Mouse (Mus musculus) heart, embryonic 12.5 days (tissue): ENCODE results near the gene Pgp. TPM values are rescaled to one million over a fixed set of nuclear protein-coding genes. Genes with fewer than 3 reads are reported as not detected.

Experiments used
- ATAC-seq: fragments of 200-750 bp; cut with Nextera tagmentation; 2 replicates; pipeline ENCODE4 v1.8.0; 2017; ENCODE audit warnings: moderate TSS enrichment, moderate library complexity; ENCODE audit not compliant: insufficient number of reproducible peaks, low FRiP score
- H3K27ac ChIP-seq: fragments of 300-500 bp; sonication (generic); 2 replicates; pipeline ENCODE4 v1.5.1; 2016; ENCODE audit warnings: mild to moderate bottlenecking, moderate library complexity; ENCODE audit not compliant: poor library complexity, severe bottlenecking
- H3K27me3 ChIP-seq: fragments of 300-500 bp; sonication (generic); replicated peaks from 2 replicates; pipeline ENCODE4 v1.6.1; 2016; ENCODE audit warnings: mild to moderate bottlenecking, moderate library complexity
- H3K36me3 ChIP-seq: fragments of 300-500 bp; sonication (generic); 2 replicates; pipeline ENCODE4 v1.6.1; 2016; ENCODE audit warnings: mild to moderate bottlenecking, moderate library complexity
- H3K4me1 ChIP-seq: fragments of 300-500 bp; sonication (generic); replicated peaks from 2 replicates; pipeline ENCODE4 v1.6.1; 2016; ENCODE audit warnings: mild to moderate bottlenecking
- H3K4me2 ChIP-seq: fragments of 300-500 bp; sonication (generic); 2 replicates; pipeline ENCODE4 v1.6.1; 2016; ENCODE audit warnings: mild to moderate bottlenecking, moderate library complexity
- H3K4me3 ChIP-seq: fragments of 300-500 bp; sonication (generic); 2 replicates; pipeline ENCODE4 v1.5.1; 2016; ENCODE audit warnings: mild to moderate bottlenecking
- H3K9ac ChIP-seq: fragments of 300-500 bp; sonication (generic); 2 replicates; pipeline ENCODE4 v1.6.1; 2016; ENCODE audit warnings: mild to moderate bottlenecking, moderate library complexity
- H3K9me3 ChIP-seq: fragments of 300-500 bp; sonication (generic); replicated peaks from 2 replicates; pipeline ENCODE4 v1.6.1; 2016; ENCODE audit warnings: mild to moderate bottlenecking, moderate library complexity
- WGBS: fragments of 180-500 bp; shearing (Covaris S2); methylation state at CpG from one replicate; pipeline ENCODE4 v1.1.7; 2016; 5-methylcytosine and 5-hydroxymethylcytosine counted together
- polyA plus RNA-seq: library from polyadenylated mRNA; unstranded; fragments of >200 nt; fragmentation: Nextera tagmentation; extraction: Ambion mirVana; gene quantifications from 2 replicates; pipeline ENCODE4 v1.2.1, GENCODE M21; 2016

Pgp gene
- polyA plus RNA-seq, 1 experiment from 2014 or later, result 73.7 TPM

DNA sequence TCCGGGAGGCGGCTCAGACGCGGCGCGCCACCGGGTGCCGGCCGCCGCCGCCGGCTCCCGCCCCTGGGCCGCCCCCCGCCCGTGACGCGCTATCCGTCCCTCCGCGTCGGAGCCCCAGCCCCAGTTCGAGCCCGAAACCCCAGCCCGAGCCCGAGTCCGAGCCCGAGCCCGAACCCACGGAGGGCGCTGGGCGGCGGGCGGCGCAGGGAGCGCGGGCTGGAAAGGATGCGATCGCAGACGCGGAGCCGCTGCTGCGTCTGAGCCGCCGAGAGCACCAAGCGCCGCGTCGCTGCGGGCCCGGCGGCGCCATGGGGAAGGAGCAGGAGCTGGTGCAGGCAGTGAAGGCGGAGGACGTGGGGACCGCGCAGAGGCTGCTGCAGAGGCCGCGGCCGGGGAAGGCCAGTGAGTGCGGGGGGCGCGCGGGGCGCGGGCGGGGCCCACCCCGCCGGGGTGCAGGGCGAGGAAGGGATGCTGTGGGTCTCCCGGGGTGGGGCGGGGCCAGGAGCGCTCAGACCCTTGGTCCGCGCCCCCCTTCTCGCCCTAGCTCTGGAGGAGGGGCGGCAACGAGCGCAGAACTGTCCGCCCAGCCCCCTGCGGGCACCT, 18.6 kb downstream of the Pgp start:
- Histone ChIP-seq H3K36me3 (no peaks in the 10 kb centered on the region), H3K27me3 (peaks cover 55% of the 10 kb centered on the region), H3K4me2 (peak overlapping the region; percentile 99), H3K9me3 (no peaks in the 10 kb centered on the region), H3K27ac (no peak overlapping the region), H3K4me3 (peak overlapping the region; percentile 64), H3K9ac (peak overlapping the region; percentile 83), H3K4me1 (peaks cover 18% of the 10 kb centered on the region)
- WGBS, result 1% methylated on average over 74 of the region's 81 CpGs
- ATAC-seq, result peak; percentile 53

- no peak for ATAC-seq
- Histone ChIP-seq H3K4me1 (peaks cover 18% of the 10 kb centered on the region), H3K9me3 (no peaks in the 10 kb centered on the region), H3K27ac (no peak overlapping the region), H3K9ac (peak overlapping the region; percentile 83), H3K27me3 (peaks cover 55% of the 10 kb centered on the region), H3K4me2 (peak overlapping the region; percentile 99), H3K4me3 (peak overlapping the region; percentile 64), H3K36me3 (no peaks in the 10 kb centered on the region)
- 24% methylated on average over 19 of the region's 19 CpGs for WGBS
Measured at GRCm38 (mm10) chr17:24489265-24490030, 19.3 kb downstream of the Pgp start.

- no peak overlapping the region for H3K27ac ChIP-seq
- ATAC-seq, result no peak
- peaks cover 56% of the 10 kb centered on the region for H3K27me3 ChIP-seq
- H3K4me3 ChIP-seq, result no peak overlapping the region
- WGBS, result 87% methylated on average over 4 of the region's 4 CpGs
- H3K9me3 ChIP-seq, result no peaks in the 10 kb centered on the region
- H3K36me3 ChIP-seq, result no peaks in the 10 kb centered on the region
- H3K9ac ChIP-seq, result no peak overlapping the region
- no peak overlapping the region for H3K4me2 ChIP-seq
- H3K4me1 ChIP-seq, result peaks cover 15% of the 10 kb centered on the region
Measured at GRCm38 (mm10) chr17:24490399-24490798, 20.2 kb downstream of the Pgp start.

DNA sequence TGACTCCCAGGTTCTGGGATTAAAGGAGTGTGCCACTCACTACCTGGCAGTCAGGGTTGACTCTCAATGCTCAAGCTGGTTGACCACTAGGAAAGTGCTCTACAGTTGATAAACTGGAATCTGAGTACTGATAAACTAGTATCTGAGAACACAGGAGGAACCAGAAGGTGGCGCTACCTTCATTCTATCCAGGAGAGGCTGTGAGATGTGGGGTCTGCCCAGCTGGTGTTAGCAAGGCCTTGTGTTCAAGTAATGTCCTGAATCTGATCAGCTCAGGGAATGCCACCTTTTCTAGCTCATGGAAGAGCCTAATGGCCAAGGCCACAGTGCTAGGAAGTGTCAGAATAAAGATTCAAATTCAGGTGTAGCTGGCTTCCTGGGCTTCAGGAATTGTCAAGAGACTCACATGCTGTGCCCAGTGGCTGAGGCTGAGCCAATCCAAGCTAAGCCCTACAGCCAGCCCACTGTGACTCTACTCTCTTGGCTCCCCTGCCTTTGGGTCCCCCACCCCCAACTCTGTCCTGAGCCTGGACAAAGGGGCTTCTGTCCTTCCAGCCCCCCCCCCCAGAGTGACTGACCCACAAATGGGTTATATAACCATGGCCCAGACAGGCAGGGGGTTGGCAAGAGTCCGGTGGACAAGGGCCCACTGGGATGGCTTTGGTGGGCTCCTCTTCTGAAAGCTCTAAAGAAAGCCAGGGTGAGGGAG, 24.6 kb downstream of the Pgp start:
- H3K27me3 ChIP-seq, result peaks cover 31% of the 10 kb centered on the region
- WGBS, result 38% methylated on average over 2 of the region's 2 CpGs
- H3K9me3 ChIP-seq, result no peaks in the 10 kb centered on the region
- no peaks in the 10 kb centered on the region for H3K4me1 ChIP-seq
- H3K27ac ChIP-seq, result no peak overlapping the region
- H3K9ac ChIP-seq, result no peak overlapping the region
- H3K4me3 ChIP-seq, result no peak overlapping the region
- H3K4me2 ChIP-seq, result no peak overlapping the region
- no peaks in the 10 kb centered on the region for H3K36me3 ChIP-seq
- ATAC-seq, result no peak

DNA sequence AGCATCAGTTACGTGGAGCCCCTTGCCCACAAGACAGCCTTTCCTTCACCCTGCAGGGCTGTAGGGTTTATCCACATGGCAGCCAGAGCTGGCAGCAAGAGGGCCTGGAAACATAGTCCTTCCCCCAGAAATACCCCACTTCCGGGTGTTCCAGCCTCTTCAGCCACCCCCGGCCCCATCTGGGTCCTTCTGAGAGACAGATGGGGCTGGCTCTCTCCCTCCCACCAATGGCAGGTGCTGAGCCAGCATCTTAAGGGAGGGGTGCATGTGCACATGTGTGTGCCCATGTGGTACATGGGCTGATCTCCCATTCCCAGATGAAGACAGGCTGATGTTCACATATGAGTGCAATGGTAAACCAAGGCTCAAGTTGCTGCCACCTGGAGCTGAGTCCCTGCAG, 25.3 kb downstream of the Pgp start:
- Histone ChIP-seq H3K4me3 (no peak overlapping the region), H3K4me1 (no peaks in the 10 kb centered on the region), H3K4me2 (no peak overlapping the region), H3K9me3 (no peaks in the 10 kb centered on the region), H3K36me3 (no peaks in the 10 kb centered on the region), H3K27ac (no peak overlapping the region), H3K27me3 (peaks cover 26% of the 10 kb centered on the region), H3K9ac (no peak overlapping the region)
- no peak for ATAC-seq
- WGBS, result 71% methylated on average over 3 of the region's 3 CpGs

DNA sequence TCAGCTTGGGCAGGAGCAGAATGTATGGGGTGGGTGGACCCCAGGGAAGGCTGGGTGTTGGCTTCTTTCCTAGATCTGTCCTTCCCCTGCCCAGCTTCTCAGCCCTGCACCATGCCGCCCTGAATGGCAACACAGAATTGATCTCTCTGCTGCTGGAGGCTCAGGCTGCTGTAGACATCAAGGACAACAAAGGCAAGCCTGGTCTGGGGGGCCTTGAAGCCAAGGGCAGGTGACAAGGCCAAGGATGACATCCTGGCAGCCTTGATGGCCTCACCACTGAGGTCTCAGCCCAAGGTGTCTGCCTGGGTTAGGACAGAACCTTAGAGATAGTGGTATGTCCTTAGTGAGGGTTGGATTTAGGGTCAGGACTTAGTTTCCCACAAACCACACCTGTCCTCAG, 25.8 kb downstream of the Pgp start:
- no peak for ATAC-seq
- H3K4me2 ChIP-seq, result no peak overlapping the region
- WGBS, result 71% methylated on average over 1 of the region's 1 CpGs
- H3K9ac ChIP-seq, result no peak overlapping the region
- peaks cover 24% of the 10 kb centered on the region for H3K27me3 ChIP-seq
- H3K9me3 ChIP-seq, result no peaks in the 10 kb centered on the region
- no peaks in the 10 kb centered on the region for H3K36me3 ChIP-seq
- no peak overlapping the region for H3K27ac ChIP-seq
- no peak overlapping the region for H3K4me3 ChIP-seq
- H3K4me1 ChIP-seq, result no peaks in the 10 kb centered on the region

GRCm38 (mm10) chr17:24502208-24502607, 32.0 kb downstream of the Pgp start:
- peaks cover 12% of the 10 kb centered on the region for H3K4me1 ChIP-seq
- WGBS, result 34% methylated on average over 11 of the region's 11 CpGs
- H3K36me3 ChIP-seq, result no peaks in the 10 kb centered on the region
- H3K27me3 ChIP-seq, result peaks cover 63% of the 10 kb centered on the region
- H3K4me2 ChIP-seq, result no peak overlapping the region
- no peak overlapping the region for H3K27ac ChIP-seq
- H3K9me3 ChIP-seq, result no peaks in the 10 kb centered on the region
- no peak overlapping the region for H3K9ac ChIP-seq
- no peak overlapping the region for H3K4me3 ChIP-seq
- no peak for ATAC-seq

DNA sequence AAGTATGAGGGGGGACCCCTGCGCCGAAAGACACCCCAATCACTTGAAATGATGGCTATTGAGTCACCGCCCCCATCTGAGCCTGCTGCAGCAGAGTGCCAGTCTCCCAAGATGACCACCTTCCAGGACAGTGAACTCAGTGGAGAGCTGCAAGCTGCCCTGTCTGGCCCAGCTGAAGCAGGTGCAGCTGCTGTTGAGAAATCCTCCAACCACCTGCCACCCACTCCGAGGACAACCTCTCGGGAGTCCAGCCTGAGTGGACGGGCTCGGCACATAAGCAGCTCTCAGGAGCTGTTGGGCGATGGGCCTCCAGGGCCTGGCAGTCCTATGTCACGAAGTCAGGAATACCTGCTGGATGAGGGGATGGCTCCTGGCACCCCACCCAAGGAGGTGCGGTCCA, 33.9 kb downstream of the Pgp start:
- no peak for ATAC-seq
- Histone ChIP-seq H3K27ac (no peak overlapping the region), H3K9ac (no peak overlapping the region), H3K4me2 (no peak overlapping the region), H3K4me1 (peaks cover 14% of the 10 kb centered on the region), H3K4me3 (no peak overlapping the region), H3K27me3 (peaks cover 63% of the 10 kb centered on the region), H3K36me3 (peaks cover 14% of the 10 kb centered on the region), H3K9me3 (no peaks in the 10 kb centered on the region)
- WGBS, result 88% methylated on average over 10 of the region's 10 CpGs

- Histone ChIP-seq H3K4me1 (peaks cover 14% of the 10 kb centered on the region), H3K27me3 (peaks cover 62% of the 10 kb centered on the region), H3K4me3 (no peak overlapping the region), H3K36me3 (peaks cover 28% of the 10 kb centered on the region), H3K4me2 (no peak overlapping the region), H3K9ac (no peak overlapping the region), H3K9me3 (no peaks in the 10 kb centered on the region), H3K27ac (no peak overlapping the region)
- WGBS, result 90% methylated on average over 30 of the region's 30 CpGs
- ATAC-seq, result no peak
Measured at GRCm38 (mm10) chr17:24505286-24505955, 35.2 kb downstream of the Pgp start.

DNA sequence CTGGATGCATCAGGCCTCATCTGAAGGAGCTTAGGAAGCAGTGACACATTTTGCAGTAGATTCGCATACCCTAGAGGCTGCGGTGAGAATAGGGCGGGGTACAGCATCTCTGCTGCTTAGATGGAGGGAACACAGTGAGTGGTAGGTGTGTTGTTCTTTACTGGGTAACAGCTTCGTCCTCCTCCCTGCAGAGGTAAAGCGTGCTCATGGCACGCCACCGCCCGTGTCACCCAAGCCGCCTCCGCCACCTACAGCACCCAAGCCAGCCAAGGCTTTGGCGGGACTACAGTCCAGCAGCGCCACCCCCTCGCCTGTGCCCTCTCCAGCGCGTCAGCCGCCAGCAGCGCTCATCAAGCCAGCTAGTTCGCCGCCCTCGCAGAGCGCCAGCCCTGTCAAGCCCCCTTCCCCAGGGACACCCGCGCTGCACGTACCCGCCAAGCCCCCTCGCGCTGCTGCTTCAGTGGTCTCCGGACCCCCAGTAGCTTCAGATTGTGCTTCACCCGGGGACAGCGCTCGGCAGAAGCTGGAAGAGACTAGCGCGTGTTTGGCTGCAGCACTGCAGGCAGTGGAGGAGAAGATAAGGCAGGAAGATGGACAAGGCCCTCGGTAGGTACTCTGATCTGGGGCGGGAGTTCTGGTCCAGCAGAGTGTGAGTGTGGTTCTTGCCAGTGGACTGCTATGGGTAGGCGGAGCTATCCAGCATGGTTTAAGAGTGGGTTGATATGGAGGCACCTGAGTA, 36.3 kb downstream of the Pgp start:
- 19% methylated on average over 36 of the region's 36 CpGs for WGBS
- H3K36me3 ChIP-seq, result peaks cover 39% of the 10 kb centered on the region

More for the DNA sequence above, 36.3 kb downstream of the Pgp start:
- Histone ChIP-seq H3K27me3 (peaks cover 53% of the 10 kb centered on the region), H3K4me3 (peak overlapping the region; percentile 34), H3K4me1 (peaks cover 14% of the 10 kb centered on the region), H3K4me2 (peak overlapping the region; percentile 70), H3K9me3 (no peaks in the 10 kb centered on the region), H3K27ac (no peak overlapping the region), H3K9ac (peak overlapping the region; percentile 67)
- 0 out of 2 replicates have a peak, but pooled peaks have one; percentile 19 for ATAC-seq
